Mouse (Mus musculus) frontal cortex, adult (tissue): ENCODE results near the gene Gm12355.

Experiments used
- ATAC-seq: cut with Nextera tagmentation; 2 replicates; pipeline ENCODE4 v1.9.2; 2017; ENCODE audit warnings: mild to moderate bottlenecking, moderate library complexity, mixed read lengths; ENCODE audit not compliant: low TSS enrichment

Gm12355 gene

DNA sequence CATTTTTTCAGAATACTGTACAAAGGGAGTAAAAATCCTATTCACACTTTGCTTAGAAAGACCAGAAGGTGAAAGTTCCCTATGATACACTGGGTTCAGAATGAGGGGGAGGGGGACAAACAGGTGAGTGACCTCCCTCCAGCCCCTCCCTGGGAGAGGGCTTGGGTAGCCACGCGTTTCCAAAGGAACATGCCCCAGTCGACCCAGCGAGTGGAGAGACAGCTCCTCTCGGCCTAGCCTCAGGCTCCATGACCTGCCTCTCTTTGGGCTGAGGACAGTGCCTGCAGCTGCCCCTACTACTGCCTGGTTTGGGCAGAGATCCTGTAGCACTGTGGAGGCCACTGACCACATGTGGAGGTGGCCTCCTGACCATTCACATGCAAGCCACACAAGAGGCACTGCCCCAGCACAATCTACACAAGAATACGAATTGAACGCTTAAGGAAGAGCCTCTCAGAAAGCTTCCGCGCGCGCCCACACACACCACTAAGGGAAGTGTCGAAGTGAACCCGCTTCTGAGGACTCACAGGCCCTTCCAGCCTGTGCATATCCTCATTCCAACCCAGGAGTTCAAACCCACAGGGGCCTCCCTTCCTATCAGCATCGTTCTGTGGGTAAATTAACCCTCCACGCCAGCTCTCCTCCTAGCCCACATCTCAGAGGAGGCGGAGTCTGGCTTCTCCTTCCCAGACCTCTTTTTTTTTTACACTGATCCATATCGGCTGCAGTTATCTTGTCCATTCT is 44.0 kb downstream of the Gm12355 start:
- ATAC-seq: no peak; the same call in 1 of the 2 replicates

DNA sequence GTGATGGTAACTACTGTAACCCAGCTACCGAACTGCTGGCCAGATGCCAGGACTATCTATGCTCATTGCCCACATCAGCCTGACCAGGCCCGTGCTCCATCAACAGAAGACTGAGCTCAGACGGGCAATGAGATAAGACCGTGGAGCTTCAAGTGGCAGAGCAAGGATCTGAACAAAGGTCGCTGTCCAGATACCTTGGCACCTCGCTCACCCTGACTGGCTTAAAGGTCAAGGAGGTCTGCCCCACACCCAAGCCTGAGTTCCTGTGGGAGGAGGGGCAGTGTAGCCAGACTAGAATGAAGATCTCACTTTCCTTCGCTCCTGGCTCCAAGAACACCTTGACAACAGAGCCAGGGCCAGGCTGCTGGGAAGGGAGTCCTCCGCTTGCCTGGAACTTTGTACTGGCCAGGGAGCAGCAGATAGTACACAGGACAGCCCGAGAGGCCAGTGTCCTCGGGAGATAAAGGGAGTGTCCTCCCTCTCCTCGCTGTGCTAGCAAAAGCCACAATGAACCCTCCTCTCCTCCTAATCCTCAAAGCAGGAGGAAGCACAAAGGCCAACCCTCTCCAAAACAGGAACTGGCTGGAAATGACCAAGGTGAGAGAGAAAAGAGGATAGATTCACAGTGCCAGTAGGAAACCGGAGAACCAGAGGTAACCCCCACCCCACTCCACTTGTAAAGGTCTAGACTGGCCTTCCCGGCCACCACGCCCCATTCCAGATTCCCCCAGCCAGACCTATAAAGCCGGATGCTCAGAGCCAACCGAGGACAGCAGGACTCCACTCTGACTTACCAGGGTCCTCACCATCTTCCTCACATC is 45.0 kb downstream of the Gm12355 start:
- no peak for ATAC-seq

DNA sequence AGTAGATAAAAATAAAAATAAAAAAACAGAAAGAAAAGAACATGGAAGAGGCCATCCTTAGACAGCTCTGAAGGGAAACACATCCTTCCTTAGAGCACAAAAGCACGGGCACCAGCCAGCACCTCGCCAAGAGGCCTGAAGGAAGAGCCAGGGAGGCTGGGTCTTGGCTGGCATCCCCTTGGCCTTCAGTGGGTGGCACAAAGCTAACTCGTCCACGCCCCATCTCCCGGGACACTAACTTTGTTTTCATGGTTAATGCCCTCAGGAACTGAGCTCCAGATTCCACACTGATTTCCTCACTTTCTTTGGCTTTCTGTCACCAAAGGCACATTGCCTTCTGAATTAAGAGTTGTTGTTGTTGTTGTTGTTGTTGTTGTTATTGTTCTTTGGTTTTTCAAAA is 47.7 kb downstream of the Gm12355 start:
- no peak for ATAC-seq
